ENCODE assay signal across 28 mouse cellular contexts in genomic region chrX:104040276-104040675, GRCm38 (mm10). TPM values are rescaled to one million over a fixed set of nuclear protein-coding genes. Genes with fewer than 3 reads are reported as not detected.
DNase-seq lines count a peak whose midpoint lies in the region; ATAC-seq lines count a peak whose summit lies in the region.
"Had no signal": no experiment of that assay in that cellular context is flagged by ENCODE, and none has a peak within 500 bp of the region (broad histone marks: within the 10 kb centered on the region; RNA-seq: fewer than 3 reads in every experiment).

No protein-coding gene starts in this region.

- peak; percentile 47 to 57 for DNase-seq in heart, adult 18-20 months
- peak; percentile 51 for DNase-seq in adrenal gland, postnatal 10 days
- DNase-seq in heart, adult 8-10 months (ENCODE audit: low spot score): peak; percentile 33
- DNase-seq in heart, postnatal 4 days: peak; percentile 23
- no peak for DNase-seq in B cell, adult 2 months
- no peak for DNase-seq in urinary bladder, postnatal 25 days (ENCODE audit: low spot score)
- DNase-seq: cerebellum, adult 2 months; cerebellum, postnatal 36 days; embryo, embryonic 11 days; gastrocnemius, adult 2 months; kidney, adult 18-20 months; kidney, postnatal 10 days; lung, adult 18-20 months; lung, postnatal 10 days; right cerebral cortex, postnatal 14 days; thymus, postnatal 14 days had no signal

- no peaks in the 10 kb centered on the region for H3K36me3 ChIP-seq in heart, embryonic 11.5 days (ENCODE audit: control insufficient read depth, insufficient read depth, low read length)
- H3K36me3 ChIP-seq: embryonic facial prominence, embryonic 13.5 days; G1E; midbrain, embryonic 10.5 days had no signal

- no peak overlapping the region for H3K4me2 ChIP-seq in heart, embryonic 11.5 days
- H3K4me2 ChIP-seq: embryonic facial prominence, embryonic 13.5 days; forebrain, embryonic 13.5 days; hindbrain, embryonic 14.5 days; liver, embryonic 11.5 days had no signal

- H3K4me1 ChIP-seq in heart, embryonic 11.5 days (ENCODE audit: control insufficient read depth, insufficient read depth, low read length): no peaks in the 10 kb centered on the region
- H3K4me1 ChIP-seq: embryonic facial prominence, embryonic 13.5 days; forebrain, embryonic 13.5 days had no signal

- H3K27ac ChIP-seq in heart, embryonic 11.5 days (ENCODE audit: low read depth, low read length): no peak overlapping the region
- H3K27ac ChIP-seq: embryonic facial prominence, embryonic 13.5 days; forebrain, embryonic 13.5 days; gastrocnemius, adult 2 months; hindbrain, embryonic 14.5 days; midbrain, embryonic 10.5 days had no signal

- H3K9ac ChIP-seq in heart, embryonic 11.5 days (ENCODE audit: low read depth, low read length): no peak overlapping the region
- H3K9ac ChIP-seq: embryonic facial prominence, embryonic 13.5 days; forebrain, embryonic 13.5 days; hindbrain, embryonic 14.5 days had no signal

- no peak for ATAC-seq in heart, embryonic 11.5 days (replicated peaks; ENCODE audit: insufficient number of reproducible peaks, low FRiP score, low TSS enrichment)
- ATAC-seq: forebrain, embryonic 13.5 days; inflammation-experienced regulatory T-cells, adult 6 months; midbrain, embryonic 16.5 days had no signal

- H3K27me3 ChIP-seq in heart, embryonic 11.5 days (ENCODE audit: control insufficient read depth, insufficient read depth, low read length): peaks cover 3% of the 10 kb centered on the region
- H3K27me3 ChIP-seq: CH12.LX had no signal

- no peak overlapping the region for H3K4me3 ChIP-seq in heart, embryonic 11.5 days (ENCODE audit: low read depth, low read length)
- H3K4me3 ChIP-seq: embryonic facial prominence, embryonic 13.5 days; erythroblast, embryonic 14.5 days; forebrain, embryonic 13.5 days; gastrocnemius, adult 2 months; midbrain, embryonic 10.5 days; myocyte had no signal

- H3K9me3 ChIP-seq in heart, embryonic 11.5 days (replicated peaks; ENCODE audit: control insufficient read depth, low read length): no peaks in the 10 kb centered on the region
- H3K9me3 ChIP-seq: embryonic facial prominence, embryonic 13.5 days; forebrain, embryonic 13.5 days; G1E; midbrain, embryonic 10.5 days had no signal

RNA-seq across cellular contexts. Expression of gene Rlim, which starts 59.2 kb away (rescaled TPM):
- total RNA-seq in heart, adult 18-20 months (2021): 10 to 100 TPM; 23.1 to 23.9 TPM
- 29.6 and 33.1 TPM in 2 replicates for polyA plus RNA-seq in heart, embryonic 11.5 days (2014; fragmentation: Nextera tagmentation; extraction: Ambion mirVana)
- total RNA-seq in adrenal gland, postnatal 10 days (2021): 10 to 100 TPM; 49.3 to 54.0 TPM
- 10 to 100 TPM; 24.2 to 25.8 (median 25.1) TPM for total RNA-seq in heart, adult 8-10 months (2022)
- 10 to 100 TPM; 46.3 to 50.0 TPM for total RNA-seq in heart, postnatal 4 days (2021)

Comparison
In these comparisons a context has a peak if more than half of its experiments do, and no peak if none do; other contexts are left out.
1. DNase-seq: peak in heart, adult 18-20 months (2 of 2), adrenal gland, postnatal 10 days (single experiment), heart, adult 8-10 months (single experiment) and heart, postnatal 4 days (single experiment); none in B cell, adult 2 months (0 of 2) and urinary bladder, postnatal 25 days (single experiment).